Mouse (Mus musculus): ENCODE results near the gene Txlnb.
"Not testable (repeated sequence)": the region's sequence is repeated elsewhere in the genome, so short reads cannot be mapped to it uniquely, and the experiment has no call there.

Txlnb gene

DNA sequence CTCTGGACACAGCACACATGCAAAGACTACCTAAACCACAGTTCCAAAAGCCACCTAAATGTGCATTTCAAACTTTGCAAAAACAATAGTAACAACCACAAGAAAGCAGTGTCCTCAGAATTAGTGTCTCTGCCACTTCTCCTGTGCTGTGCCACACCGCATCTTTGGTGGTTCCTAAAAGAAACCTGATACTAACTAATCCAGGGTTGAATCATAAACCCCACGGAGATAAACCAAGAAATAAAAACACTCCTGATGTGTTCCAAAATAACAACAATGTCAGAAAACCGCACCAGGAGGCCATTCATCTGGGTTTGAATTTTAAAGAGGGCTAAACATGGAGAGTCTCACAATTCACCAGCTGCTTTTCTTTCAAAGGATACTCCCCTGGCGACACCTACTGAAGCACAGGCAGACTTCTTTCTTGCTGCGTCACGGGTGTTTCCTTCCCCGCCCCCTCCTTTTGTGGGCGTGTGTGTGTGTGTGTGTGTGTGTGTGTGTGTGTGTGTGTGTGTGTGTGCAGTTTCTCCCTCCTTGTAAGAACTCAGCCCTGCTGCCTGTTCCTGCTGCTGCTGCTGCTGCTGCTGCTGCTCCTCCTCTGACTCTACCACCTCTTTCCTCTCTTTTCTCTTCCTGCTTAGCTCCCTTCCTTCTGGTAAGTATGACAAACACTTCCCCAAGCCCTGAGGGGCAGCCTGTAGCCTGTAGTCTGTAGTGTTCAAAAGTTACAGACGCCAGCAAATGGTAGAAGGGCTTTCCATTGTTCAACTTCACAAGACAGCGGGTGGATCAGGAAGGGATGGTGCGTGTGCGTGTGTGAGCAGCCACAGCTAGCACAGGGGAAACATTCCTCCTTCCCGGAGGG is at the start of gene Txlnb:
Gene Txlnb, plus strand, starts transcription at position 460 of the 865 bp plus-strand sequence.
- peak; percentile 4 to 9 for DNase-seq

DNA sequence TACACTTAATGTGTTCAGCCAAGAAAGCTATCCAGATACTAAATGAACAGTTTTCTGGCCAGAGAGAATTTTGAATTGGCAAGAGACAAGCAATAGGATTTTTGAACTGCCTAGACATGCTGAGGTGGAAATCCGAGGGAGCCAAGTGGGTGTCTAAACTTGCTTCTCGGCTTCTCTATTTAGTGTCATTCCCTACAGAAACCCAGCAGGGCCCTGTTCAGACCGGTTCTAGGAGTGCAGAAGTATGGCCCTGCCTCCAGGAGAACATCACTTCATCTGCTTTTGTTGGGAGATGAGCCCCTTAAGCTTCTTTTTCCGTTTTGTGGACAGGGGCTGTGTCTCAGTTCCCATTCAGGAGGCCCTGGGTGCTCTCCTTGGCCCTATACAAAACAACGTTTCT is 43.5 kb upstream of the Txlnb start:
- DNase-seq: no peak

DNA sequence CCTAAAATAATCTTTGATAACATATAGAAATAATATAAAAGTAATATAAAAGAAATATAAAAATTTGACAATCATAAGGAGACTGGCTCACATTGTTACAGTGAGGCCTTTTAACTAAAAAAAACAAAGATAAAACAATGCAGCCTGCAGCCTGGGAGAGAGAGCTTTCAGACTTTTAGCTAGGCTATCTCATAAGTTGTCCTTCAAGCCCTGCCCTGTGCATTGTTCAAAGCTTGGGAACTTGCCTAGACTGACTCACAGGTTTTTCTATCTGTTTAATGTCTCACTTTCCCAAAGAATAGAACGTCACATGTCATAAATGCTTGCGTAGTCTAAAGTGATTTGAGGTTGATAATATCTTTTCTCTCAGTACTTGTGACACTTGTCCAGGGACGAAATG is 36.3 kb upstream of the Txlnb start:
- no peak for DNase-seq

DNA sequence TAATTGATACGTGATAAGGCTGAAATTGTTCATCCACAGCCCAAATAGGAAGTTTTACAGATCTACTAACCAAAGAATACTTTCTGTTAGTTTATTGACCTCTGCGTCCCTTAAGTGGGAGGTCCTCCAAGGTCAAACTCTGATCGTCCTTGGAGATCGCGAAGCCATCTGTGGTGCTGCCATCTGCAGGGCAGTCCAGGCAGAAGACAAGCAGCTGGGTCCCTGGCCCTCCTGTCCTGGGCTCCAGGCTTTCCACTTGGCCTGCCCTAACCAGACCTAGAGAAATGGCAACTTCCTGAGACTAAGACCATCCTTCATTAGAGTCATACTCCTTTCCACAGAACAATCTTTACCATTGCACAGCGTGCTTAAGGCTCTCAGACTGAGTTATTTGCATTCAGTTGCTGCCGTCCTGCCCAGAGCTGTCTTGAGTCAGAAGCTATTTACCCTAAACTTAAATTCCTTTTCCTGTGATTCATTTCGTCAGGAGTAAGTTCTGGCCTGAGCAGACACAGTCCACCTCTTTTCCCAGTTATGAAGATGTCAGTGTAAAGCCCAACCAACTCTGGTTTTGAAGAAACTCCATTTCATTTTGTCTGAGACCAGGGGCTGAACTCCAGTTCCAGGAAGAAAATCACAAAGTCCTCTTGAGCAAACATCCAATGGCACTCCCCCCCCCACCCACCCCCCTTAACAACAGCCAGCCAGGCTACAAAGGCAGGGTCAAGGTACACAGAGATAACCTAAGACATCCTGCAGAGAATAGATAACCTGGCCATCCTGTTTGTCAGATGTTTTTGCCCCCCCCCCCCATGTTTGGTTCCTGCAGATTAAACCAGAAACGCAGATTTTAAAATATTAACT is 35.0 kb upstream of the Txlnb start:
- DNase-seq: peak in 1 of 2 experiments; percentile 3

DNA sequence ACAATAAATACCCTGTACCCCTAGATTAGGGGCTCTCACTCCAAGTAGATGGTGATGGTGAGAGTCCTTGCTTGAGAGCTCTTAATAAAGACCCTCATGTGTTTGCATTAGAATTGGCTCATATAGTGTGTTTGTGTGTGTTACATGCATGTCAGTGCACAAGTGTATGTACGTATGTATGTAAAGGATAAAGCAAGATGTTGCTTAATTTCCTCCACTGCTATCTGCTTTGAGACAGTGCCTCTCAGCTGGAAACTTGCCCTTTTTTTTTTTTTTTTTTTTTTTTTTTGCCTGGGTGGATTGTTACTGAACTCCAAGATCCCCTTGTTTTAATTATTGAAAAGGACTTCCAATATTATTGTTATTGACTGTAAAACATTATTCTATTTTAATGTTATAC is 34.4 kb upstream of the Txlnb start:
- DNase-seq: no peak

DNA sequence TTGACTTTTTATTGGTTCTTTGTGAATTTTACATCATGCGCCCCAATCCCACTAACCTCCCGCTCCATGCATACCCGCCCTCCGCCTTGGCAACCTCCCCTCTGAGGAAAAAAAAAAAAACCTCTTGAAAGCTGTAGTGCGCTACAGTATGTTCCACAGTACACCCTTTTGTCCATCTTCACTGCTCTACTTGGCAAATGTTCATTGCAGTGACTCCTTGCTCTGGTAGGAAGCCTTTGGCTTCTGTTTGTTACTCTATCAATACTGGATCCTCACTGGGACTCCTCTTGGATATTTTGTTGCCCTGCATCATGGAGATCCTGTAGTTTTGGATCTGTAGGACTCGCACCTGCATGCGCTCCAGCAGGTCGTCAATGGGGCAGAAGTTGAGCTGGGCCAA is 33.1 kb upstream of the Txlnb start:
- no peak for DNase-seq

DNA sequence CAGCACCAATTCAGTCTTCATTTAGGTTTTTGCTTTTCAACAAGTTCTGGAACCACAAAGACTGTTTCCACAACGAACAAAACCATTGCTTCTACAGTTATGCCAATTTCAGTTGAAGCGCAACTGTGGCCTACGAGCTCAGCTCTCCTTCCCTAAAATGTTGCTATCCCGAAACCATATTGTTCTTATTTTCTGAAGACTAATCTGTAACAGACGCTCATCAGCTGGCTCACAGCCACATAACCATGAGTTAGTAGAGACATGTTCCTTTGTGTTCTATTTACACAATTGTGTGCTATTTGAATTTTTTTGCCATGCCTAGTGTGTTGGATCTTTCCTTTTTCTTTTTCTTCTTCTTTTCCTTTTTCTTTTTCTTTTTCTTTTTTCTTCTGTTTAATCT is 26.2 kb upstream of the Txlnb start:
- no peak for DNase-seq

DNA sequence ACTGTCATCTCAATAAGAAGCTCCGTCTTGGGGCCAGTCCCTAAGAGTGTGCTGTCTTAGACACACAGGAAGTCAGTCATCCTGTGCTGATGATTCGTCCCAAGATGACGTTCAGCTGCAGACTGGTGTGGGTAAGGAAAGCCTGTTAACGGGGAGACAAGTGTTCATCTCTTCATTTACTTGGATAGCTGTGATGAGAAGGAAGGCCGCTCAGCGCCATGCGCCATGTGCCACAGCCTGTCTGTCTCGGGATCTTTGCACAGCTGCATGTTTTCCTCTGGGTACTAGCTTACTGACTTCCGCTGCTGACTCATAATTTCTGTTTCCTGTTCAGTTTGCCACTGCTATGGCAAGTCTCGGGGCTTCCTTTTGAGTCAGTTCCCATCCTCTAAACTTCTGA is 23.7 kb upstream of the Txlnb start:
- no peak for DNase-seq

DNA sequence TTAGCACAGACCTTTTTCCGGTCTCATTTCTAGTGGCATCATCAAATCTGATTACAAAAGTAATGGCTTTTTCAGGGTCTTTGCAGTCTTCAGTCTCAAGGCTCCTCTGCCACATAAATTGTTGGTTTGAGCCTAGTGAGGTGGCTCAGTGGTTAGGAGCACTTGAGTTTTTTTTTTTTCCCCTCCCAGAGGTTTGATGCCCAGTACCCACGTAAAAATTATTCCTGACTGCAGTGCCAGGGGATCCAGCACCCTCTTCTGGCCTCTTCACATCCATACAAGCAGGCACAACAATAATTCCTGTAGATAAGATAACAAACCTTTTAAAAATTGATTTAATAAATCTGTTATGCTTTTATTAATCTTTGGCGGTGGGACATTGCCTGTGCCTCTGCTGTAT is 21.7 kb upstream of the Txlnb start:
- no peak for DNase-seq

DNA sequence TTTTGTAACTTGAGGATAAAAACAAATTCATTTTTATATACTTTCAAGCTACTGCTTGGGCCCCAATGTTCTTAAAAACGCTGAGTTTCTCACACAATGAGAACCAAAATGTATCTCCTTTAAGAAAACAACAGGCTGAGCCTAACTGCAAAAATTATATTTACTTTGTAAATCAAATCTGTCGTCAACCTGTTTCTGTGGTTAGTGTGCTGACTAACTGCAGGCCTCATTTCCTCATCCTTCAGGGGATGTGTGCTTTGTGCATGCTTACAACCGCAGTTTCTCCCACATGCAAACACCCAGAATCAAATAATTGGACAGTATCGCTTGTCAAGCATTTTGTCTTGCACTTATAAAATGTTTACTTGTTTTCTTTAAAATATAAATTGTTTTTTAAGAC is 20.9 kb upstream of the Txlnb start:
- no peak for DNase-seq

DNA sequence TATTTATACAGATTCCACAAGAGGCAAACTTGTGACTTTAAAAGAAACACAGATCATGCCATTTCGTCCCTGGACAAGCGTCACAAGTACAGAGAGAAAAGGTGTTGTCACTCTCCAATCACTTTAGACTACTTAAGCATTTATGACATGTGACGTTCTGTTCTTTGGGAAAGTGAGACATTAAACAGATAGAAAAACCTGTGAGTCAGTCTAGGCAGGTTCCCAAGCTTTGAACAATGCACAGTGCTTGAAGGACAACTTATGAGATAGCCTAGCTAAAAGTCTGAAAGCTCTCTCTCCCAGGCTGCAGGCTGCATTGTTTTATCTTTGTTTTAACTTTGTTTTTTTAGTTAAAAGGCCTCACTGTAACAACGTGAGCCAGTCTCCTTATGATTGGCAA is 19.3 kb upstream of the Txlnb start:
- not testable (repeated sequence) for DNase-seq

DNA sequence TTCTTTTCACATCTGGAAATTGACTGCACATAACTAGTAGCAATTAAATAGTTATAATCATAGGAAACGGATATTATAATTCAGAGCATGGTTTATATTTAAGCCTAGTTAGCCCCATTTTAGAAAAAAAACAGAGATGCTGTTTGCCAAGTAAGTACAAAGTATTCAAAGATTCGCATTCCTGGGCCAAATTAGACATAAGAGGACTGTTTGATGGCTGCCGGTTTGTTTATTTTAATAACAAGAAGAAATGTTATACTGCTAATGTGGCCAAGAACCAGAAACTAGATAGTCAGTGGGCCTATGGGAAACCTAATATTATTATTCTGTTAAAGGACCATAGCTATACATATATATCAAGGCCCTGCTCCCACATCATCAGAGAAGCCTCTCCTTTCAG is 9.3 kb upstream of the Txlnb start:
- DNase-seq: no peak

DNA sequence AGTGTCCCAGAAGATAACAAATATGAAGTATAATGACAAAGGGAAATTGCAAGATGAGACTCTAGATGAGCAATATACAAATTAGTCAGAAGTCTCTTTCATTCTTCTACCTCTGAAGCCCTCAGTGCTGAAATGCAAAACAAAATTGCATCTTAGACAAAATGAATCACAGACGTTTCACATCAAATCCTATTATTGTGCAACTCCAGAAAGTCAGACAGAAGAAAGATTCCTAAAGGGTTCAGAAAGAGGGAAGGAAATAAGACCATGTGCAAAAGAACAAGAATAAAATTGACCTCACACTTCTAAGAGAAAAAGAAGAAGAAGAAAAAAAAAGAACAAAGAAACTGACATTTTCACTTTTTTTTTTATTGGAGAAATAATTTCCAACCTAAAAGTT is 8.1 kb upstream of the Txlnb start:
- no peak for DNase-seq

DNA sequence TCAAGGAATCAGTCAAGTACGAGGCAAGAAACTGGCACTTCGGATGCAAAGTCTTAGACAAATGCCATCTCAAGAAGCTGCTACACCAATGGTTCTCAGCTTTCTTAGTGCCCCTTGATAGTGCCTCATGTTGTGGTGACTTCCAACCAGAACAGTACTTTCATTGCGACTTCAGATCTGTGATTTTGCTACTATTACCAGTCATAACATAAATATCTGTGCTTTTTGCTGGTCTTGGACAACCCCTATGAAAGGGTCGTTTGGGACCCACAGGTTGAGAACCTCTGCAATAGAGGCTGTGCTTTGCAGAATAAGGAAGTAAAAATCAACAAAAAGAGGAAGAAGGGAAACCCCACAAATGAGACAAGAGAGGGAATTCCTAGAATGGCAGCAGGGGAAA is 7.7 kb upstream of the Txlnb start:
- DNase-seq: no peak

DNA sequence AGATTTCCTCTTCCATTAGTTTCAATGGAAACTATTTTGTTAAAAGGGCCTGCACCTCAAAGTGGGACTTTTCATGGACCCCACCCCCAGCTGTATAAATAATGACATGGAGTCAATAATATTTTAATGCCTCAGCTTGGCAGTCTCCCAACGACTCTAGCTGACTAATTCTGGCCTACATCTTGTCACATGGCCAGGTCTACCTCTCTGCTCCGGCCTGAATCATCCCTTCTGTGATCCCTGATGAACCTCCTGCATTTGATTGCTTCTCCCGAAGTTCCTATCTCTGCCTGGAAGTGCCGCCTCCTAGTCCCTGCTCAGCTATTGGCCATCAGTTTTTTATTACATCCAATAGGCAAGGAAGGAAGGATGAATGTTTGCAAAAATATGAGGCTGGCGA is 2.1 kb upstream of the Txlnb start:
- DNase-seq: peak; percentile 7 to 21

DNA sequence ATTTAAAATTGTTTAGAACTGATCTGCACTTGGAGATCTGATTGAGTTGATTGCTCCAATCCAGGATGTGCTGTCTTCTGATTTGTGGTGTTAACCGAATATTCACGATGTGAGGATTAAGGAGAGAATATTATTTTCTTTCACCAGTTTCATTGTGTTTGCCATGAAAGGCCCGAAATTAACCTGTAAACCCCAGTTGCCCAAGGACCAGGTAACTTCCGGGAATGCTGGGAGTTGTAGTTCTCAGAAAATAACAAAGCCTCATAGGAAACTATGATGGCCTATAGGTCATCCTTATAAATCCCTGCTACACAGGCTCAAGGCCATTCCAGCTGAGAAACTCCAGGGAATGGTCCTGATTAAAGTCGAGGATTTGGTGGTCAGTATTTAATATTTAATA is 1.6 kb upstream of the Txlnb start:
- DNase-seq: no peak

DNA sequence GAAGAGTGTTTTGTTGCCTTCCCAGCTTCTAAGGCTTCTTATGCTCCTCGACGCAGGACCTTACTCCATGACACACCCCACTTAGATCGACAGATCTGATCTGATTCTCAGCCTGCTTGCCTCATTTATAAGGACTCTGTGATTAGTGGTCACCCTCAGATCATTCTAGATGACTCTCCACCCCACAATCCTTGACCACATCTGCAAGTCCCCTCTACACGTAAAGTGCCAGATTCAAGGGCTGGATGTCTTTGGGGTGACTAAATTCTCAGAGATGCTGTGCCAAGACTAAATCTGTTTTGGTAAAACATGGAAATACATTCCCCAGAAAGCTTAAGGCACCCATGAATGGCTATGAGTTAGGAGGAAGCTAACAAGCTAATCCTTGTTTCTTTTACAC is 799 bp upstream of the Txlnb start:
- DNase-seq: no peak

DNA sequence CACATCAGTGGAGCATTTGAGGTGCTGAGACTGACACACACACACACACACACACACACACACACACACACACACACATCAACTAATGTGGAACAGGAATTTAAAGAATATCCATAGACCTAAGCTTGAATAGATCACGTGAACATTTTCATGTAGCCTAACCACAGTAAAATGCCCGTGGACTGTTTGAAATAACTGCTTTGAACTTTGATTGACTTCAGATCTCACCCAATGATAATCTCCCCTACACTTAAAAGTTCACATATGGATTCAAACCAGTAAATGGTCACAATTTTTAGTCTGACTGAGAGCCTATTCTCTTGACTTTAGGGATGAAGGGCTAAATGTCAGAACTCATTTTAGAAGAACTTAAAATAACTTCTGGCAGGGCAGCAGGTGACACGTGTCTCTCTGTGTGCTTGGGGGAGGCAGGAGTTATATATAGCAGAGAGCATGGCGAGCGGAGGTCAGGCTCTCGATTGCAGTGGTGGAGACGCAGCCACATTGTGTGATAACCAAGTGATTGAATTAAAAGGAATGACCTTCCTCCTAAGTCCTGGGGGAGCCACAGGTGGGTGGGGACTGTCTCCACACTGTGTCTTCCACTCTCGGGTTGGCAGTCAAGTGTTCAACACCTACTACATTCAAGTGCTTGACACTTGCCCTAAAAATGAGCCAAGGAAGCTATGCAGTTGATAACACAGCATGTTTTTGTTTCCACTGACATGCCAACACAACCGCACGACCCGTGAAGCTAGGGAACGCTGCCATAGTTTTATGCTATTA is 1.0 kb downstream of the Txlnb start:
- no peak for DNase-seq

DNA sequence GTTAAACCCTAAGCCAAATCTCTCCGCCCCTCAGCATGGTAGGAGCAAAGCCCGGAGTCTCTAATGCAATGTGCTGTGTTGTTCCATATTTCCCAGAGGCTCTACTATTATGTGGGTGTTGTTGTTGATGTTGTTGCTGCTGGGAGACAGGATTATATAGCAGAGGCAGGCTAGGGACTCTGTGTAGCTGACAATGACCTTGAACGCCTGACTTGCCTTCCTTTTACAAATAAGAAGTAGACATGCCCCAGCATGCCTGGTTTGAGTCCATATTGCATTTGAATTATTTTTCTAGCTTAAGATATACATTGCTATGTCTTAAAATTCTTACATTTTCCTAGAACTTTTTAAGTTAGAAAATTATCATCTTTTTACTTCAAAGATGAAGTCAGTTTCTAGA is 1.7 kb downstream of the Txlnb start:
- no peak for DNase-seq

DNA sequence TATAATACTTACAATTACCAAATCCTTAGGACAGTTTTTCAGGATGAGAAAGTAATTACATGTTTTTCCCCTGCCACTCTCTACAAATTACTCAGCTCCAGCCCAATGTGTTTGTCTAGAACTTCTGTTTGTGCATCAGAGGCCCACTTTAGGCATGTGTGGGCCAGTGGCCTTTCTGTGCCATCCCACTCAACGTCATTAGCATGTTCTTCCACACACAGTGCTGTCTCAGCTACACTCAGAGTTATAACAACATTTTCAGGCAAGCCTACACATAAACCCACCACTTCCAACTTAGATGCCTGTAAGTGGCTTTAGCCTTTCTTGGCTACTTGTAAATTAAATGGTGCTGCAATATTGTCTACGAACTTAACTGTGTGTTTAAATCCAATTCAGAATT is 5.8 kb downstream of the Txlnb start:
- no peak for DNase-seq

DNA sequence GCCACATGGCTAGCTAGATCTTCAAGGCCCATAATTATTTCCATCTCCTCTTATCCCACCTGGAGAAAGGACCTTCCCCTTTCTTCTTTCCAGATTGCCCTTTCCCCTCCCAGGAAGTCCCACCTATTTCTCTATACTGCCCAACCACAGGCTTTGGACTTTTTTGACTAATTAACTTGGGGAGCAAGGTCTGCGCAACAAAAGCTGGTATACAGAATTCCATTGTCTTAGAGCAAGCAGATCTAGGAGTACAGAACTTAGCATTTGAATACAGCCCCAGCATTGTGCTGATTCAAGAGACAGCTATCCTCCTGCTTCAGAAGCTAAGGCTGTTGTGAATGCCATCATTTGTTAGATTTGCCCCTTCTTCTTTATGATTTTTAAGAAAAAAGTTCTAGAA is 12.5 kb downstream of the Txlnb start:
- DNase-seq: no peak

DNA sequence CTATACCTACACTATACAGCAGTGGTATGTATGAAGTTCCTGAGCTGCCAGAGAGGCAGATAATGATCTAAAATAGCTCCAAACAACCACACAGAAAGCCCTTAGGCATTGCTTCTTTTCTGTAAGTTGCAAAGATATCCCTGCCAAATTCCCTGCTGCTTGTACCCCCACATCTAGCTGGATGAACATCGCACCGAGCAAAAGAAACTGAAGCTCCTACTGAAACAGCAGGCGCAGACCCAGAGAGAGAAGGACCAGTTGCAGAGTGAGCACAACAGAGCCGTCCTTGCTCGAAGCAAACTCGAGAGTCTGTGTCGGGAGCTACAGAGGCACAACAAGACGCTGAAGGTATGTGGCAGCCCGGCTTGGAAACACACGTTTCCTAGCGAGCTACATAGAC is 19.0 kb downstream of the Txlnb start:
- DNase-seq: no peak

DNA sequence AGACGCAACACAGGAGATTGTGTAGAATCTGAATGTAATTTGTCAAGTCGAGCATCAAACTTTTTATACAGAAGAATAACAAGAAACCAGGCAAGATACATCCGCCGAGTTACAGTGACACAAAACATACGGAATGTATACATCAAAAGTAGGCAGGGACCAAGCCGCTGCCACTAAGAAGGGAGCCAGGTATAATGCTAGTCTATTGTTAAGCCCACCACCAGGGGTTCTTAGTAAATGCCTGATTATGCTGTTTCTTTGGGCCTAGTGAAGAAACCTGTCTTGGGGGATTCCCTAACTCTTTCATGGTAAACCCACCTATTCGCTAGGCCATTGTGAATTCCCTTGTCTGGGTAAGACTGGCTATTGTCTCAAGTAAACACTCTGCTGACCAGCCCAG is 24.4 kb downstream of the Txlnb start:
- not testable (repeated sequence) for DNase-seq

All from cerebellum, postnatal 14 days (tissue).